Mouse (Mus musculus) central nervous system, embryonic 11.5 days (tissue): Measurements from ENCODE around the gene Ntrk2. TPM values are rescaled to one million over a fixed set of nuclear protein-coding genes. Genes with fewer than 3 reads are reported as not detected.

Source experiments
- polyA plus RNA-seq: library from polyadenylated mRNA; depleted of rRNA; stranded (reverse); fragments of >200 nt; gene quantifications from 2 replicates; pipeline ENCODE4 v1.2.3, GENCODE M21; 2012; rRNA removed

The Ntrk2 gene
- 28.3 and 29.6 TPM in 2 replicates for polyA plus RNA-seq

GRCm38 (mm10) chr13:58806397-58806892, at the start of gene Ntrk2:
Gene Ntrk2, plus strand, starts transcription at chr13:58806569.

Other genes starting within 250 kb of the Ntrk2 start
- gene Slc28a3, start 195.7 kb upstream of the Ntrk2 start, polyA plus RNA-seq = 0.04 TPM in 1 of 2 replicates, not detected in the other